Mouse (Mus musculus) cerebellum, adult 9-11 months (tissue): Measurements from ENCODE around the gene Fam32a.

Experiments
- DNase-seq: peaks from one replicate; pipeline ENCODE4 v3.0.0; 2022

Gene Fam32a

DNA sequence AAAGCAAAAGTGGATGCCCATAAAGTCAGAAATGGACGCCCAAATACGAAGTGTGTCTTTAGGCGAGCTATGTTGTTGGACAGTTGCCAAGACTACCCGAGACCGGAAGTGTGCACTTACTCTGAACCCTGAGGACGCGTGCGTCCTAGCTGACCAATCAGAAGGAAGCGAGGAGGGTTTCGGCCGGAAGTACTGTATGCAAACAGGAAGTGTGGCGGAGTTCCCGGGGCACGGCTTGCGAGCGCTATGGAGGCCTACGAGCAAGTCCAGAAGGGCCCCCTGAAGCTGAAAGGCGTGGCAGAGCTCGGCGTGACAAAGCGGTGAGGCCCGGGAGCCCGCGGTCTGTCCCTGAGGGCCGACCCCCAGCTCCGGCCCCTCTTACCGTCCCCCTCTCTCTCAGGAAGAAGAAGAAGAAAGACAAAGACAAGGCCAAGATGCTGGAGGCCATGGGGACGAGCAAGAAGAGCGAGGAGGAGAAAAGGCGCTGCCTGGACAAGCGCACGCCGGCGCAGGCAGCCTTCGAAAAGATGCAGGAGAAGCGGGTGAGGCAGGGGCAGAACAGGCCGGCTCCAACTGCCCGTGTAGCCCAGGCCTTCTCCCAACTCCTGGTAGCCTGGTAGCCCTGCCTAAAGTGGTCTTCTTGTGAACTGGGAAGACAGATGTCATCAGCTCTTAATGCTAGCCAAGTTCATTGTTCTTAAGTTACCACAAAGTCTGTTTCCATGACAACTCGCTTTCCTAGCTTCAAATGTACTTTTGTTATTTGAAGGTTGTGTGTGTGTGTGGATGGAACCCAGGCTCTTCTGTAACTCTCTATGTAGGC, at the start of gene Fam32a:
Gene Fam32a (plus strand): TSS at position 190 of the 823 bp plus-strand sequence.
- peak; percentile 90 for DNase-seq

GRCm38 (mm10) chr8:72177346-72177925, 42.1 kb upstream of the Fam32a start:
- peak; percentile 76 for DNase-seq

- DNase-seq, result no peak
Observed at GRCm38 (mm10) chr8:72183554-72184202, 35.9 kb upstream of the Fam32a start.

DNA sequence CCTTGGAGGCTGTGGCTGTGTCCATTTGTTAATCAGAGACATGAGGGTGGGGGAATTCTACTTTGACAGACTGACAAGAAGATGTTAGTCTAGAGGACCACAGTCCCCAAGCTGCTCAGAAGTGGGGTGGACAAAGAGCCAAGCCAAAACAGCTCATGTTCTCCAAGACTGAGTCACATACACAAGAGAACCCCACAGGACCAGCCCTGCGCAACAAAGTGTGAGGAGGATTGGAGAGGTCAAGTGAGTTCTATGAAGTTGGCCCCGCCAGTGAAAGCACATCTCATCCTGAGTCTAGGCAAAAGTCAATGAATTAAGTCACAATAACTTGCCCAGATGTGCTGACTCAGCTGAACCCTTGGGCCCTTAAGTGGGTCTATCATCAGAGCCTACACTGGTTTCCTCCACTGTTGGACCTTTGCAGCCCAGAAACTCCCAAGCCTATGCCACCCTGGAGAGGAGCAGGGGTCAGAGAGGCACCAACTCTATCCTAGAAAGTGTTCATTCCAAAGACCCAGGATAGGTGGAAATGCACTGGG, 31.7 kb upstream of the Fam32a start:
- DNase-seq, result no peak

GRCm38 (mm10) chr8:72189417-72190214, 29.9 kb upstream of the Fam32a start, which contains the start of gene Hsh2d:
Hsh2d (plus strand) TSS chr8:72189638.
- no peak for DNase-seq

DNA sequence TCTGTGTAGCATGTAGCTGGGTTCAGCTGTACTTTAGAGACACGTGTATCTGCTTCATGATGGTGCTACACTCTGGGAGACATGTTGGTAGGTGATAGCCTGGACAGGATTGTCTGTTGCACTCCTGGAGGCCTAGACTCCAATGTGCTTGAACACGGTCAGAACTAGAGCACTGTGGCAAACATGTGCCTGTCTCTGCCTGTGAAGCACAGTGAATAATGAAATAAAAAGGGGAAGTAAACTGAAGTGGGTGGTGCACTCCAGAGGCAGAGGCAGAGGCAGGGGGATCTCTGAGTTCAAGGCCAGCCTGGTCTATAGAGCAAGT, 29.4 kb upstream of the Fam32a start:
- no peak for DNase-seq

- DNase-seq, result no peak
Observed at GRCm38 (mm10) chr8:72192065-72192464, 27.5 kb upstream of the Fam32a start.

- no peak for DNase-seq
Observed at GRCm38 (mm10) chr8:72197997-72198396, 21.5 kb upstream of the Fam32a start.

DNA sequence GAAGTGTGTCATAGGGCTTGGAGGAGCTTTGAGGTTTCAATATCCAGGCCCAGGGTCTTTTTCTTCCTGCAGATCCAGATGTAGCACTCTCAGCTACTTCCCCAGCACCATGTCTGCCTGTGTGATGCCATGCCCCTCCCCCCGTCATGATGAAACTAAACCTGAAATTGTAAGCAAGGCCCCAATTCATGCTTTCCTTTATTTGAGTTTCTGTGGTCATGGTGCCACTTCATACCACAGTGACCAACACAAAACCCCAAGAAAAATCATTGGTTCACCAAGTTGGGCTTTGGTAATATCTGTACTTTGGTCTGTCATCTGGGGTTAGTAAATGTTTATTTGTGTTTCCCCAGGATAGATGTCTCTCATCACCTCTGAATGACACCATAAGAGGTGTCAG, 10.9 kb upstream of the Fam32a start:
- DNase-seq, result no peak

DNA sequence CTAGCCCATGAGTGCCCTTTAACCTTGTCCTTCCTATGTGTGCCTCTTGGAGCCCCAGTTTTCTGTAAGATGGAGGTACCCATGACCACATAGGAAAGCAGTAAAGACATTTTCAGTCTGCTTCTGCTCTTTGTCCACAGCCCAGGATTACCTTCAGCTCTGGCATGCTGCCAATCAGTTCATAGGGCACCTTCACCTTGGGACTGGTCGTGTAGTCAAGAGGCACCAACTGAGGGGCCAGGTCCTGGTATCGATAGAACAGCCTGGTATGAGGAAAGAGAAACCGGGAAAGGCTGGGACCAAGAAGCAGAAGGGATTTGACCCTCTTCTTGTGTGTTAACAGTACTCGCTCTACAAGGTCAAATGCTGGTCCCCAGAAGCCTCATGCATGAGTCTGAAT, 9.3 kb upstream of the Fam32a start:
- no peak for DNase-seq

GRCm38 (mm10) chr8:72210710-72211109, 8.8 kb upstream of the Fam32a start:
- DNase-seq, result no peak

DNA sequence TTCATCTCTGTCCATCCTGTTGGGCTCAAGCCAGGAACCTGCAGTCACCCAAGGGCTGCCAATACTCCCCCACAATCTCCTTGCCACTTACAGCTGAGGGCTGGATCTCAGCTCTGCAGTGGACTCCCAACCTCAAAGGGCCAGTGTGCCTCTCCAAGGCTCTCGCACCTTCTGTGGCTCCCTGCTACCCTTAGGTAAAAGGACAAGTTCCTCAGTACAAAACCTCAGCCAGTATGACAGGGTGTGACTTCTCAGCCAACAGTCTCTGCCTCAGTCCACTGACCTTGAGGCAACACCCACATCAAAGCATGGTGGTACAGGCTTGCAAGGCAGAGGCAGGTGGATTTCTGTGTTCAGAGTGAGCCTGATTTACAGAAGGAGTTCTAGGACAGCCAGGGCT, 7.7 kb upstream of the Fam32a start:
- no peak for DNase-seq

GRCm38 (mm10) chr8:72212751-72213150, 6.8 kb upstream of the Fam32a start, which contains the start of gene Cib3:
Cib3 (minus strand) TSS chr8:72212837.
- no peak for DNase-seq

DNA sequence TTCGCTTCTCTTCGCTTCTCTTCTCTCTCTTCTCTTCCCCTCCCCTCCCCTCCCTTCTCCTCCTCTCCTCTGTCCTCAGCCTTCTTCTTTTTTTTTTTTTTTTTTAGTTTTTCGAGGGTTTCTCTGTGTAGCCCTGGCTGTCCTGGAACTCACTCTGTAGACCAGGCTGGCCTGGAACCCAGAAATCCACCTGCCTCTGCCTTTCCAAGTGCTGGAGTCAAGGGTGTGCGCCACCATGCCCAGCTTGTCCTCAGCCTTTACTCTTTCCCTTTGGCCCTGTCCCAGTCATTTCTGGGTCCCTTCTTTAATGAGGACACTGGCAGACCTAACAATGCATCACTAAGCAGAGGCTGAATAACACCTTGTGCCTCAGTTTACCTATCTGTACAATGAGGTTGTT, 6.0 kb upstream of the Fam32a start, which contains the start of gene Gm11034:
Gene Gm11034 (minus strand): TSS at position 101 of the 400 bp plus-strand sequence.
- DNase-seq, result no peak

- DNase-seq, result no peak
Observed at GRCm38 (mm10) chr8:72215060-72215459, 4.5 kb upstream of the Fam32a start.

- DNase-seq, result no peak
Observed at GRCm38 (mm10) chr8:72215871-72216270, 3.7 kb upstream of the Fam32a start.

DNA sequence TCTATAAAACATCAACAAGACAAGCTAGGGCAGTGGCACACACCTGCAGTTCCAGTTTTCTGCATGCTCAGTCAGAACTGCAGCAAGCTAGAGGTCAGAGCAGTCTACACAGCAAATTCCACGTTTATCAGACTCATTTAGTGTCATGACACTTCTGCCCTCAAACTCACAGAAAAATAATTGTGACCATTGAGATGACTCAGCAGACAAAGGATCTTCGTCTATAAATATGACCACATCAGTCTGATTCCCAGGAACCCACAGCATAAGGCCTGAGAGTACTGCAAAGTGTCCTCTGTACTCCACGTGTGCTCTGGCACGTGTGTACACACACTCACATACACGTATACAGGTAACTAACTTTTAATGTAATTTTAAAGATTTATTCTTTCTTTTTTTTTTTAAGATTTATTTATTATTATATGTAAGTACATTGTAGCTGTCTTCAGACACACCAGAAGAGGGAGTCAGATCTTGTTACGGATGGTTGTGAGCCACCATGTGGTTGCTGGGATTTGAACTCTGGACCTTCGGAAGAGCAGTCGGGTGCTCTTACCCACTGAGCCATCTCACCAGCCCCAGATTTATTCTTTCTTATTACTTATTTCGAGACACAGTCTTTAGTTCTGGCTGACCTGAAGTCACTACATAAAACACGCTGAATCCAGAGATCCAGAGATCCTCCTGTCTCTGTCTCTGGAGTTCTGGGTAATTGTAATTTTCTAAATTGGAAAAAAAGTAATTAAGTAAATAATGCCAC, 569 bp upstream of the Fam32a start:
- no peak for DNase-seq

DNA sequence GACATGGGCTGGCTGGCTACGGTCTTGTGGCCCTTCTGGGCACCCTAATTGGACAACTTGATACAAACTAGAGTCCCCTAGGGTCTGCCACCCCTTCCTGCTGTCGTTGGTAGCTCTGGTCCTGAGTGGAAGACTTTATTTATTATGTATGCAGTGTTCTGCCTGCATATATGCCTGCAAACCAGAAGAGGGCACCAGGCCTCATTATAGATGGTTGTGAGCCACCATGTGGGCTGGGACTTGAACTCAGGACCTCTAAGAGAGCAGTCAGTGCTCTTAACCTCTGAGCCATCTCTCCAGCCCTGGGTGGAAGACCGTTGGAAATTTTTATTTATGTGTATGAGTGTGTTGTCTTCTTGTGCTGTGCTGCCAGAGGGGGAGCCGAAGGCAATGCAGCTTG, 1.2 kb downstream of the Fam32a start:
- DNase-seq, result no peak

DNA sequence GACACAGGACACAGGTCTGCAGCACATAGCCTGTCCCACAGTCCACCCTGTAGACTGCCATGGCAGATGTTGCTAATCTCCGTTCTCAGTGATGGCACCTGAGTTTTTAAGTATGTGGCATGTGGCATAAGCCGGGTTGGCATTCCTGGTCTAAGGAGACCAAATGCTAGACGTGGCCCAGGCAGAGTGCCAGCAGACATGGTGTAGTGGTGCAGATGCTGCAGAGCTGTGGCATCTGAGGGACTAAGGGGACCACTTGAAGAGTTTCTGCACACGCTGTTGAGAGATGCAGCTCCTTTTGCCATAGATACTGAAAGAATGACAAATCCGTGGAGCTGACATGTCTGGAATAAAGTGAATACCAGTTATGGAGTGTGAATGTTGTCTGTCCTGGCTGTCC, 3.1 kb downstream of the Fam32a start:
- DNase-seq, result peak; percentile 15

DNA sequence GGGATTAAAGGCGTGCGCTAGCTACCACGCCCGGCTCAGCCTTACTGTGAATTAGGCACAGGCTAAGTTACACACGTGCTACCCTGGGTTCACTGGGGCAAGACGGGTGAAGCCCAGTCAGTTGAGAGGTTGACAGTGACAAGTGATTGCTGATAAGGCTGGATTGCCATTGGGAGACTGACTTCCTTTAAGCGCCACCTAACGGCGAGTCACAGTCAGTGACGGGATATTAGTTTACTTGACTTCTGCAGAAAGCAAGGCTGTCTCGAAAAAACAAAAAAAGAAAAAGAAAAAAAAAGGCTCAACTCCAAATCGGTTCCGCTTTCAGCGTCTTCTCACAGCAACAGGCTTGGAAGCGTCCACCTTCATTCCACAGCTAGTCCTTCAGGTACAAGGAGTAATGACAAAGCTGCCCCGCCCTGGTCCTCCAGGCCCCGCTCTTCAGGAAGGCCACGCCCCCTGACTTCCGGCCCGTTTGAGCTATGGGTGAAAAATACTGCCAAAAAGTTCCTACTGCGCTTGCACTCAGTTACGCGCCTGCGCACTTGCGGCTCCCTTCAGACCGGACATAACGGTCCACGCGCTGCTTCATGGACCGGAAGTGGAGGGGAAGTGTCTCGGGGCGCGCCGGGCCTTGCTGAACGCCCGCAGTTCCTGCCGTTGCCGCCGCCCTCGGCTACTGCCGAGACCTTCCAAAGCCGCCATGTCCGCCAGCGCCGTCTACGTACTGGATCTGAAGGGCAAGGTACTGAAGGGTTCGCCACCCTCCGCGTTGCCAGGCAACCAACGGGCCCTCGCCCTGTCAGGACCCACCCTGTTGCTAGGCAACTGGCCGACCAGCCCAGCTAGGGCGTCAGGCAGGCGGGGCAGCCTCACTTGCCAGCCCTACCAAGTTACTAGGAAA, 20.2 kb downstream of the Fam32a start, which contains the start of gene Ap1m1:
Gene Ap1m1 (plus strand): TSS at position 520 of the 904 bp plus-strand sequence.
- peak; percentile 99 for DNase-seq

DNA sequence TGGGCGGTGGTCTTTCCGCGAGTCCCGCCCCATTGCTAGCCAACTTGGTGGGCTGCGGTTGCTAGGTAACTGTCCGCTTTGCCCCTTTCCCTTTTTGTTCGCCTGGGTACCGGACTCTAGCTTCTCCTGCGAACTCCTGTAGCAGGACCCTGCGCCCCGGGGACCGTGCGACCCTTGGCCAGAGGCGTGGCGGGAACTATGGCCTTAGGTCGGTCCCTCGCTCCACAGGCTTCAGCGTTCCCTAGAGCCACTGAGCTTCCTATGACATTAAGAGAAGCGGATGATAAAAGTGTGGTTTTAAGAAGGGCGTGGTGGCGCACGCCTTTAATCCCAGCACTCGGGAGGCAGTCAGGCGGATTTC, 20.9 kb downstream of the Fam32a start:
- no peak for DNase-seq
